Mouse (Mus musculus): ENCODE results near the gene Asic5.

DNA sequence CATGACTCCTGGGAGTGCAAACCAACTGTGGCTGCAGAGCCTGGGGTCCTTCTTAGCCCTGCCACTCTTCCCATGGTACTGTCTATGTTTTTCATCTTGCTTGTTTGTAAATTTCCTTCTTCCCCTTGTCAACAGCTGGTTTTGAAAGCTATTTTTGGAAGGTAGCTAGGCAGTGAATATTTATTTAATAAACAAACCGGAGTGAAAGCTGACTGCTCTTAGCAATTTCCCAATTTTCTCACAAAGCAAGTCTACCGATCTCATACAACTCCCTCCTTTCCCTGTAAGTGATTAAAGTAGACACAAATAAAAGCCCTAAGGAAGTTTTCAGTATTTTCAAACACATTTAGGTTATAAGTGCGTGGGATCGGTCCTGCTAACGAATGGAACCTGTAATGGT lies 62.8 kb downstream of the Asic5 start:
- TF ChIP-seq HCFC1 (IDR thresholded peaks at IDR 0.05; ENCODE audit: borderline replicate concordance, insufficient read depth, low read length), result no peak
- TF ChIP-seq ZC3H11A (IDR thresholded peaks at IDR 0.05; ENCODE audit: borderline replicate concordance, low read depth, low read length), result no peak
- TF ChIP-seq ZNF384 (IDR thresholded peaks at IDR 0.05; ENCODE audit: low read depth, low read length), result no peak
- TF ChIP-seq CHD2 (IDR thresholded peaks at IDR 0.05; ENCODE audit: low read depth, low read length), result no peak

Measured in ES-E14 (cell line).